Mouse (Mus musculus) brain, embryonic 14.5 days (tissue): ENCODE data around the gene Layn. TPM values are rescaled to one million over a fixed set of nuclear protein-coding genes. Genes with fewer than 3 reads are reported as not detected.

Experiments used
- DNase-seq: peaks from one replicate; pipeline ENCODE4 v3.0.0-alpha.2; 2011; ENCODE audit warnings: low read depth
- CTCF ChIP-seq: fragments of 200-500 bp; IDR thresholded peaks from 2 replicates; pipeline ENCODE4 v1.5.1; 2012; ENCODE audit warnings: inconsistent platforms, mild to moderate bottlenecking, moderate library complexity, borderline replicate concordance; ENCODE audit not compliant: insufficient read depth, insufficient read length; ENCODE audit errors: extremely low read depth
- POLR2A ChIP-seq: fragments of 200-500 bp; IDR thresholded peaks from 2 replicates; pipeline ENCODE4 v1.6.1; 2012; ENCODE audit warnings: mild to moderate bottlenecking, inconsistent platforms, borderline replicate concordance; ENCODE audit not compliant: poor library complexity, insufficient read depth, insufficient read length, severe bottlenecking; ENCODE audit errors: extremely low read depth
- polyA plus RNA-seq: library from polyadenylated mRNA; depleted of rRNA; stranded (reverse); fragments of >200 nt; gene quantifications from 2 replicates; pipeline ENCODE4 v1.2.3, GENCODE M21; 2012; rRNA removed

Layn gene
- polyA plus RNA-seq, 1 experiment: 1.4 TPM

DNA sequence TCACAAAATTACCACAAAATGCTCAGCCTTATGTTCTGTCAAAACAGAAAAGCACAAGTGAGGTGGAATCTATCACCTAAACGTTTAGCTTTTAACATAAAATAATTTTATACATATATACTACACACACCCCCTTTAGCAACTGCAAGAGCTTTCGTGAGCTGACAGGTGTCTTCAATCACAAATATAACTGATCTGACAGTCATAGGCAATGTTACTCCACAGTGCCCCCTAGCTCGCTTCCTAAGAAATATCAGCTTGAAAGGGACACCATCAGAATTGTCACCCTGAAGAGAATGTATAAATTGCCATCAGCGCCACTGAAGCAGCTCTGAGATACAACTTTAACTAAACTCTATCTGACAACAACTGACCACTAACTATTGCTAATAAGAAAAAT lies 70.0 kb downstream of the Layn start:
- TF ChIP-seq POLR2A: no peak
- TF ChIP-seq CTCF: peak; percentile 63; the same call in 1 of the 2 replicates
- DNase-seq: peak; percentile 87

Other genes with a start within 250 kb of the Layn start
- gene Ppp2r1b, start 231.8 kb downstream of the Layn start, polyA plus RNA-seq: 32.2 and 38.5 TPM in 2 replicates
- gene Sik2, start 68.0 kb downstream of the Layn start, polyA plus RNA-seq: 17.2 and 20.8 TPM in 2 replicates
- not detected in 2 replicates for gene Btg4, start 16.2 kb downstream of the Layn start, polyA plus RNA-seq
- 0.63 and 0.72 TPM in 2 replicates for gene 4833427G06Rik, start 25.0 kb upstream of the Layn start, polyA plus RNA-seq
- gene Gm32742, start 88.4 kb upstream of the Layn start, polyA plus RNA-seq: 0.01 and 0.04 TPM in 2 replicates
- 0.13 and 0.18 TPM in 2 replicates for gene Pou2af1, start 136.6 kb upstream of the Layn start, polyA plus RNA-seq
- 1.1 and 1.2 TPM in 2 replicates for gene Colca2, start 201.5 kb upstream of the Layn start, polyA plus RNA-seq